Mouse (Mus musculus) MEL (cell line): ENCODE measurements around the gene Asb4. TPM values are rescaled to one million over a fixed set of nuclear protein-coding genes. Genes with fewer than 3 reads are reported as not detected.

Experiments used
- DNase-seq: peaks from one replicate; pipeline ENCODE4 v3.0.0; 2011; ENCODE audit warnings: low read depth, low spot score
- H3K27ac ChIP-seq: 2 replicates; pipeline ENCODE4 v1.5.1; 2012; ENCODE audit warnings: low read depth, mild to moderate bottlenecking, control low read depth, low read length, moderate library complexity; ENCODE audit not compliant: control insufficient read depth
- H3K27me3 ChIP-seq, 2 experiments: fragments of 150-350 bp in 1 of 2; sonication (generic) in 1 of 2; 2 replicates each; pipeline ENCODE4 v1.6.1; 2012; ENCODE audit warnings: low read length in 2 of 2, mild to moderate bottlenecking in 2 of 2, improper control_type of control experiment in 1 of 2, moderate library complexity in 1 of 2; ENCODE audit not compliant: insufficient read depth in 2 of 2, control insufficient read depth in 1 of 2
- H3K36me3 ChIP-seq, 2 experiments: 2 replicates each; pipeline ENCODE4 v1.6.1; 2012 to 2014; ENCODE audit warnings: low read length in 2 of 2, improper control_type of control experiment in 1 of 2, inconsistent platforms in 1 of 2, mild to moderate bottlenecking in 1 of 2; ENCODE audit not compliant: insufficient read depth in 2 of 2, control insufficient read depth in 1 of 2
- H3K4me1 ChIP-seq, 2 experiments: fragments of 150-350 bp in 1 of 2; sonication (generic) in 1 of 2; 2 replicates each; pipeline ENCODE4 v1.6.1; 2012; ENCODE audit warnings: low read length in 2 of 2, improper control_type of control experiment in 1 of 2, mild to moderate bottlenecking in 1 of 2; ENCODE audit not compliant: insufficient read depth in 2 of 2, control insufficient read depth in 1 of 2
- H3K4me3 ChIP-seq, 2 experiments: fragments of 150-350 bp in 1 of 2; sonication (generic) in 1 of 2; 2 replicates each; pipeline ENCODE4 v1.5.1; 2012; ENCODE audit warnings: low read depth in 2 of 2, low read length in 2 of 2, mild to moderate bottlenecking in 2 of 2, moderate library complexity in 2 of 2, control low read depth in 1 of 2, improper control_type of control experiment in 1 of 2; ENCODE audit not compliant: control insufficient read depth in 1 of 2, insufficient read depth in 1 of 2
- H3K79me2 ChIP-seq: 2 replicates; pipeline ENCODE4 v1.6.1; 2012; ENCODE audit warnings: mild to moderate bottlenecking, low read length, moderate library complexity; ENCODE audit not compliant: control insufficient read depth, poor library complexity, insufficient read depth
- H3K9ac ChIP-seq: 2 replicates; pipeline ENCODE4 v1.6.1; 2012; ENCODE audit warnings: low read depth, mild to moderate bottlenecking, control low read depth, low read length, moderate library complexity; ENCODE audit not compliant: control insufficient read depth, poor library complexity, severe bottlenecking
- H3K9me3 ChIP-seq: fragments of 150-350 bp; sonication (generic); replicated peaks from 2 replicates; pipeline ENCODE4 v1.6.1; 2012; ENCODE audit warnings: mild to moderate bottlenecking, low read length, improper control_type of control experiment, moderate library complexity; ENCODE audit not compliant: insufficient read depth
- CHD1 ChIP-seq: IDR thresholded peaks from 2 replicates; pipeline ENCODE4 v1.6.1; 2012; ENCODE audit warnings: low read depth, mild to moderate bottlenecking, inconsistent platforms, low read length, improper control_type of control experiment
- CHD2 ChIP-seq: IDR thresholded peaks from 2 replicates; pipeline ENCODE4 v1.6.1; 2011; ENCODE audit warnings: low read length, improper control_type of control experiment
- E2F4 ChIP-seq: IDR thresholded peaks from 2 replicates; pipeline ENCODE4 v1.6.1; 2011; ENCODE audit warnings: low read depth, low read length, improper control_type of control experiment, borderline replicate concordance
- ELF1 ChIP-seq: IDR thresholded peaks from 2 replicates; pipeline ENCODE4 v1.6.1; 2014; ENCODE audit warnings: low read depth, mild to moderate bottlenecking, inconsistent platforms, low read length, improper control_type of control experiment, moderate library complexity
- ETS1 ChIP-seq: IDR thresholded peaks from 2 replicates; pipeline ENCODE4 v1.6.1; 2012; ENCODE audit warnings: low read depth, mild to moderate bottlenecking, inconsistent platforms, low read length, improper control_type of control experiment, moderate library complexity
- GABPA ChIP-seq: IDR thresholded peaks from 2 replicates; pipeline ENCODE4 v1.6.1; 2012; ENCODE audit warnings: low read depth, mild to moderate bottlenecking, inconsistent platforms, low read length, improper control_type of control experiment, moderate library complexity
- GATA1 ChIP-seq: IDR thresholded peaks from 2 replicates; pipeline ENCODE4 v1.6.1; 2011; ENCODE audit warnings: low read depth, low read length, improper control_type of control experiment
- HCFC1 ChIP-seq: IDR thresholded peaks from 2 replicates; pipeline ENCODE4 v1.6.1; 2012; ENCODE audit warnings: low read depth, mild to moderate bottlenecking, inconsistent platforms, low read length, improper control_type of control experiment, moderate library complexity
- JUND ChIP-seq: IDR thresholded peaks from 2 replicates; pipeline ENCODE4 v1.6.1; 2011; ENCODE audit warnings: low read depth, mild to moderate bottlenecking, improper control_type of control experiment, low read length
- MAZ ChIP-seq: IDR thresholded peaks from 2 replicates; pipeline ENCODE4 v1.6.1; 2012; ENCODE audit warnings: low read depth, mild to moderate bottlenecking, inconsistent platforms, low read length, improper control_type of control experiment
- MXI1 ChIP-seq: IDR thresholded peaks from 2 replicates; pipeline ENCODE4 v1.6.1; 2011; ENCODE audit warnings: mild to moderate bottlenecking, low read depth, low read length, improper control_type of control experiment
- NELFE ChIP-seq: IDR thresholded peaks from 2 replicates; pipeline ENCODE4 v1.6.1; 2011; ENCODE audit warnings: low read depth, low read length, improper control_type of control experiment
- POLR2A ChIP-seq, 2 experiments: IDR thresholded peaks; 2 replicates each; pipeline ENCODE4 v1.6.1; 2011 to 2012; ENCODE audit warnings: low read length in 2 of 2, mild to moderate bottlenecking in 2 of 2, control low read depth in 1 of 2, improper control_type of control experiment in 1 of 2, low read depth in 1 of 2, moderate library complexity in 1 of 2; ENCODE audit not compliant: control insufficient read depth in 1 of 2, insufficient read depth in 1 of 2, poor library complexity in 1 of 2
- POLR2AphosphoS5 ChIP-seq: IDR thresholded peaks from 2 replicates; pipeline ENCODE4 v1.6.1; 2012; ENCODE audit warnings: low read depth, borderline replicate concordance, mild to moderate bottlenecking, inconsistent platforms, low read length, moderate library complexity, mixed read lengths
- RCOR1 ChIP-seq: IDR thresholded peaks from 2 replicates; pipeline ENCODE4 v1.6.1; 2012; ENCODE audit warnings: low read depth, mild to moderate bottlenecking, inconsistent platforms, low read length, improper control_type of control experiment
- SIN3A ChIP-seq: IDR thresholded peaks from 2 replicates; pipeline ENCODE4 v1.6.1; 2012; ENCODE audit warnings: low read length, improper control_type of control experiment, inconsistent platforms
- TBP ChIP-seq: IDR thresholded peaks from 2 replicates; pipeline ENCODE4 v1.8.0; 2011; ENCODE audit warnings: low read depth, low read length, improper control_type of control experiment
- TCF12 ChIP-seq: IDR thresholded peaks from 2 replicates; pipeline ENCODE4 v1.6.1; 2014; ENCODE audit warnings: low read depth, mild to moderate bottlenecking, inconsistent platforms, low read length, improper control_type of control experiment, moderate library complexity
- UBTF ChIP-seq: IDR thresholded peaks from 2 replicates; pipeline ENCODE4 v1.6.1; 2012; ENCODE audit warnings: low read depth, mild to moderate bottlenecking, inconsistent platforms, low read length, improper control_type of control experiment, moderate library complexity, borderline replicate concordance; ENCODE audit not compliant: insufficient read depth
- USF1 ChIP-seq: IDR thresholded peaks from 2 replicates; pipeline ENCODE4 v1.6.1; 2014; ENCODE audit warnings: low read depth, mild to moderate bottlenecking, inconsistent platforms, low read length, improper control_type of control experiment, moderate library complexity
- ZKSCAN1 ChIP-seq: IDR thresholded peaks from 2 replicates; pipeline ENCODE4 v1.6.1; 2012; ENCODE audit warnings: low read depth, mild to moderate bottlenecking, inconsistent platforms, low read length, improper control_type of control experiment, moderate library complexity
- ZMIZ1 ChIP-seq: IDR thresholded peaks from 2 replicates; pipeline ENCODE4 v1.6.1; 2012; ENCODE audit warnings: low read depth, mild to moderate bottlenecking, inconsistent platforms, low read length, improper control_type of control experiment, moderate library complexity
- ZNF384 ChIP-seq: IDR thresholded peaks from 2 replicates; pipeline ENCODE4 v1.6.1; 2012; ENCODE audit warnings: low read depth, mild to moderate bottlenecking, inconsistent platforms, low read length, improper control_type of control experiment
- polyA plus RNA-seq, 2 experiments: library from polyadenylated mRNA; stranded (reverse) in 1 of 2; unstranded in 1 of 2; fragments of >175 nt in 1 of 2; fragments of >200 nt in 1 of 2; gene quantifications; 2 replicates each; pipeline versions ENCODE4 v1.2.1 to v1.2.4; 2012; ENCODE audit warnings: low replicate concordance in 2 of 2, low read depth in 1 of 2; ENCODE audit not compliant: insufficient read length in 2 of 2, insufficient read depth in 1 of 2, missing spikeins in 1 of 2
- total RNA-seq: library from RNA; depleted of rRNA; stranded (reverse); fragments of 300-350 nt; gene quantifications from 2 replicates; pipeline ENCODE4 v1.2.3, GENCODE M21; 2012

Asb4 gene
- total and polyA plus RNA-seq, 3 experiments, result not detected

DNA sequence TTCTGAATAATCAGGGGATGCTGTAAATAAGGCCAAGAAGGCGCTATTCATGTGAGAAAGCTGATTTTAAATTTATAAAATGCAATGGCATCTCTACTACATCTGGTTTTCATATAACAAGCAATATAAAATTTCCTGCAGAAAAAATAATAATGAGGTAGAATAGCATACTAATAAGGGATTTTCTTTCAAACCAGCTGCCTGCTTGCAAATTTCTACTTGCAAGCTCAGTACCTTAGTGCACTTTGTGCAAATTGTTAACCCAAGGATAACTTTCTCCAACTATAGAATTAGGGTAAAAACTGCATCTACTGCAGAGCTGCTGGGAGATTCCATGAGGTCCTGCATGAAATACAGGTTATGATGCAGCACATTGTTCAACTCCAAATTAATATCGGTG is 38.3 kb downstream of the Asb4 start:
- Histone ChIP-seq H3K36me3 (no peaks in the 10 kb centered on the region), H3K27me3 (peaks cover 11 to 21% of the 10 kb centered on the region in 2 experiments), H3K9me3 (no peaks in the 10 kb centered on the region), H3K9ac (no peak overlapping the region), H3K27ac (no peak overlapping the region), H3K79me2 (no peaks in the 10 kb centered on the region), H3K4me1 (no peaks in the 10 kb centered on the region), H3K4me3 (no peak overlapping the region)
- no peak for DNase-seq
- no peak for TF ChIP-seq E2F4
- no peak for TF ChIP-seq NELFE
- TF ChIP-seq UBTF, result no peak
- no peak for TF ChIP-seq CHD2
- TF ChIP-seq SIN3A, result no peak
- no peak for TF ChIP-seq ZNF384
- no peak for TF ChIP-seq ZMIZ1
- TF ChIP-seq ETS1, result no peak
- TF ChIP-seq ZKSCAN1, result no peak
- TF ChIP-seq POLR2AphosphoS5, result no peak
- no peak for TF ChIP-seq HCFC1
- no peak for TF ChIP-seq TBP
- no peak for TF ChIP-seq GATA1
- TF ChIP-seq MAZ, result no peak
- TF ChIP-seq RCOR1, result no peak
- TF ChIP-seq TCF12, result no peak
- no peak for TF ChIP-seq CHD1
- TF ChIP-seq JUND, result no peak

DNA sequence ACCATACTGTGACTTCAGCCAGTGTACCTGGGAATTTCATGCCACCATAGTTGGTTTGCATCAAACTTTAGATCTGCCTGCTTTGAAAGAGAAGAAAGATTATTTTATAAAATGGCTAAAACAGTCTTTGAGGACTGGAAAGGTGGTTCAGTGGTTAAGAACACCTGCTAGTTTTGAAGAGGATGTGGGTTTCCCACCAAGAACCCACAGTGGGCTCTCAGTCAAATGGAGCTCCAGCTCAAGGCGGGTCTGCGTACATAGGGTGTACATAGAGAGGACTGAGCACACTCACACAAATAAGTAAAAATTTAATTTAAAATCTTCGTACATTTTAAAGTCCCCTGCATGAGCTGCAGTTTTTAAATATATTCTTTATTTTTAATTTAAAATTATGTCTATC is 39.2 kb downstream of the Asb4 start:
- H3K4me3 ChIP-seq, result no peak overlapping the region
- H3K27ac ChIP-seq, result no peak overlapping the region
- TF ChIP-seq ELF1 (no peak), ETS1 (no peak), ZMIZ1 (no peak), GATA1 (no peak), USF1 (no peak), POLR2A (IDR thresholded peaks at IDR 0.05; ENCODE audit: control insufficient read depth in 1 of 2, insufficient read depth in 1 of 2, low read depth in 1 of 2, low read length in 2 of 2, poor library complexity in 1 of 2) (no peak), JUND (no peak), MXI1 (no peak), GABPA (no peak)
- no peak overlapping the region for H3K9ac ChIP-seq
- DNase-seq, result no peak
- H3K36me3 ChIP-seq, result no peaks in the 10 kb centered on the region
- H3K9me3 ChIP-seq, result no peaks in the 10 kb centered on the region
- no peaks in the 10 kb centered on the region for H3K4me1 ChIP-seq
- no peaks in the 10 kb centered on the region for H3K79me2 ChIP-seq
- H3K27me3 ChIP-seq, result peaks cover 8 to 17% of the 10 kb centered on the region in 2 experiments
